Mouse (Mus musculus): ENCODE measurements around the gene Man2a1. TPM values are rescaled to one million over a fixed set of nuclear protein-coding genes. Genes with fewer than 3 reads are reported as not detected.

The Man2a1 gene
- polyA plus RNA-seq, 1 experiment, result 21.3 TPM

DNA sequence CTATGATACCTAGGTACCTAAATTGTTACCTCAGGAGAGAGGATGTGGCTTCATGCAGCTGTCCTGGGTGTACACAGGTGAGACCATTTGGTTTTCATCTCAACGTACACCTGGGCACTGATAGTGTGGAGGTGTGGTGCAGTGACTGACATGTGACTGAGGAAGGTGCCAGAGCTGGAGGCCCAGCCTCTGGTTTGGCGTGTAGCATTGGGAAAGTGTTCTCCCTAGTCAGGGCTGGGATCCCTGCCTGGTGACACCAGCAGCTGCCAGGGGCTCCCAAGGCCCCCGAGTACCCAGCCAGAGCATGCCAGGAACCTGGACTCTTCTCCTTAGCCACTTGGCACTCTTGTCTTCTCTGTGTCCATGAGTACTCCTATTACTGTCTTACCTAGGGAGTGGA, 14.3 kb downstream of the Man2a1 start:
- H3K36me3 ChIP-seq (ENCODE audit: control insufficient read depth, insufficient read depth, low read length), result no peaks in the 10 kb centered on the region; the same call in 1 of the 2 replicates
- no peak overlapping the region for H3K27ac ChIP-seq (ENCODE audit: control insufficient read depth, insufficient read depth, low read length)
- TF ChIP-seq CTCF (IDR thresholded peaks at IDR 0.05; ENCODE audit: borderline replicate concordance, control insufficient read depth, extremely low read depth, insufficient read depth, low read length, poor library complexity) (no peak), POLR2A (IDR thresholded peaks at IDR 0.05; ENCODE audit: control insufficient read depth, extremely low read depth, insufficient read depth, low read length, poor library complexity) (no peak)
- no peaks in the 10 kb centered on the region for H3K27me3 ChIP-seq (ENCODE audit: control insufficient read depth, insufficient read depth, low read length)
- WGBS, result 75% methylated on average over 3 of the region's 3 CpGs
- no peak for DNase-seq
- peaks cover 3% of the 10 kb centered on the region; the same call in 1 of the 2 replicates for H3K4me1 ChIP-seq (replicated peaks; ENCODE audit: control insufficient read depth, insufficient read depth, low read length)
- no peak overlapping the region for H3K4me3 ChIP-seq (ENCODE audit: control insufficient read depth, insufficient read depth, low read length)

GRCm38 (mm10) chr17:64615420-64615819, 14.9 kb downstream of the Man2a1 start:
- no peak for DNase-seq
- Histone ChIP-seq H3K4me3 (ENCODE audit: control insufficient read depth, insufficient read depth, low read length) (no peak overlapping the region), H3K27me3 (ENCODE audit: control insufficient read depth, insufficient read depth, low read length) (no peaks in the 10 kb centered on the region), H3K27ac (ENCODE audit: control insufficient read depth, insufficient read depth, low read length) (no peak overlapping the region), H3K4me1 (replicated peaks; ENCODE audit: control insufficient read depth, insufficient read depth, low read length) (peaks cover 3% of the 10 kb centered on the region; the same call in 1 of the 2 replicates), H3K36me3 (ENCODE audit: control insufficient read depth, insufficient read depth, low read length) (no peaks in the 10 kb centered on the region; the same call in 1 of the 2 replicates)
- TF ChIP-seq POLR2A (IDR thresholded peaks at IDR 0.05; ENCODE audit: control insufficient read depth, extremely low read depth, insufficient read depth, low read length, poor library complexity) (no peak), CTCF (IDR thresholded peaks at IDR 0.05; ENCODE audit: borderline replicate concordance, control insufficient read depth, extremely low read depth, insufficient read depth, low read length, poor library complexity) (no peak)
- 91% methylated on average over 6 of the region's 6 CpGs for WGBS

DNA sequence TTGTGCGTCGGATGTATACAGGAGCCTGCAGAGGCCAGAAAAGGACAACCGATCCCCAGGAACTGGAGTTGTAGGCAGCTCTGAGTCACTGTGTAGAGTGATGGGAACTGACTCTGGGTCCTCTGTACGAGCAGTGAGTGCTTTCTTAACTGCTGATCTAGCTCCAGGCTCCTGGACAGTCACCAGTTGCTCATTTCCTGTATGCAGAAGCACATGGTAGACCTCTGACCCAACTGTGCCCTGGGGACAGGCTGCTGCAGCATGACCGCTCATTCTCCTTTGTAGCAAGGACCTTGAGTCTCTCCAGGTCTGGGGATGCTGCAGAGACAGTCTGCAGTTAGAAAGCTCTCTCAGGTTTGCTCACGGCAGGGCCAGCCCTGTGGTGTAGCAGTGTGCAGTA, 15.7 kb downstream of the Man2a1 start:
- Histone ChIP-seq H3K4me3 (ENCODE audit: control insufficient read depth, insufficient read depth, low read length) (no peak overlapping the region), H3K27me3 (ENCODE audit: control insufficient read depth, insufficient read depth, low read length) (no peaks in the 10 kb centered on the region), H3K27ac (ENCODE audit: control insufficient read depth, insufficient read depth, low read length) (no peak overlapping the region), H3K4me1 (replicated peaks; ENCODE audit: control insufficient read depth, insufficient read depth, low read length) (peaks cover 6% of the 10 kb centered on the region; the same call in 1 of the 2 replicates), H3K36me3 (ENCODE audit: control insufficient read depth, insufficient read depth, low read length) (no peaks in the 10 kb centered on the region; the same call in 1 of the 2 replicates)
- 95% methylated on average over 6 of the region's 6 CpGs for WGBS
- TF ChIP-seq CTCF (IDR thresholded peaks at IDR 0.05; ENCODE audit: borderline replicate concordance, control insufficient read depth, extremely low read depth, insufficient read depth, low read length, poor library complexity), result no peak
- TF ChIP-seq POLR2A (IDR thresholded peaks at IDR 0.05; ENCODE audit: control insufficient read depth, extremely low read depth, insufficient read depth, low read length, poor library complexity), result no peak
- no peak for DNase-seq

GRCm38 (mm10) chr17:64617838-64618237, 17.3 kb downstream of the Man2a1 start:
- DNase-seq, result no peak
- no peak for TF ChIP-seq POLR2A (IDR thresholded peaks at IDR 0.05; ENCODE audit: control insufficient read depth, extremely low read depth, insufficient read depth, low read length, poor library complexity)
- no peak for TF ChIP-seq CTCF (IDR thresholded peaks at IDR 0.05; ENCODE audit: borderline replicate concordance, control insufficient read depth, extremely low read depth, insufficient read depth, low read length, poor library complexity)
- Histone ChIP-seq H3K4me3 (ENCODE audit: control insufficient read depth, insufficient read depth, low read length) (no peak overlapping the region), H3K27me3 (ENCODE audit: control insufficient read depth, insufficient read depth, low read length) (no peaks in the 10 kb centered on the region), H3K4me1 (replicated peaks; ENCODE audit: control insufficient read depth, insufficient read depth, low read length) (peaks cover 15% of the 10 kb centered on the region), H3K36me3 (ENCODE audit: control insufficient read depth, insufficient read depth, low read length) (no peaks in the 10 kb centered on the region), H3K27ac (ENCODE audit: control insufficient read depth, insufficient read depth, low read length) (no peak overlapping the region)
- WGBS, result 82% methylated on average over 4 of the region's 4 CpGs

- H3K36me3 ChIP-seq (ENCODE audit: control insufficient read depth, insufficient read depth, low read length), result no peaks in the 10 kb centered on the region
- H3K4me1 ChIP-seq (replicated peaks; ENCODE audit: control insufficient read depth, insufficient read depth, low read length), result peaks cover 15% of the 10 kb centered on the region
- WGBS, result 96% methylated on average over 4 of the region's 4 CpGs
- H3K27ac ChIP-seq (ENCODE audit: control insufficient read depth, insufficient read depth, low read length), result no peak overlapping the region
- no peak for DNase-seq
- TF ChIP-seq CTCF (IDR thresholded peaks at IDR 0.05; ENCODE audit: borderline replicate concordance, control insufficient read depth, extremely low read depth, insufficient read depth, low read length, poor library complexity) (no peak), POLR2A (IDR thresholded peaks at IDR 0.05; ENCODE audit: control insufficient read depth, extremely low read depth, insufficient read depth, low read length, poor library complexity) (no peak)
- no peak overlapping the region for H3K4me3 ChIP-seq (ENCODE audit: control insufficient read depth, insufficient read depth, low read length)
- no peaks in the 10 kb centered on the region for H3K27me3 ChIP-seq (ENCODE audit: control insufficient read depth, insufficient read depth, low read length)
Measured at GRCm38 (mm10) chr17:64618996-64619395, 18.5 kb downstream of the Man2a1 start.

- Histone ChIP-seq H3K4me1 (replicated peaks; ENCODE audit: control insufficient read depth, insufficient read depth, low read length) (peaks cover 12% of the 10 kb centered on the region), H3K27me3 (ENCODE audit: control insufficient read depth, insufficient read depth, low read length) (no peaks in the 10 kb centered on the region), H3K4me3 (ENCODE audit: control insufficient read depth, insufficient read depth, low read length) (no peak overlapping the region), H3K27ac (ENCODE audit: control insufficient read depth, insufficient read depth, low read length) (no peak overlapping the region), H3K36me3 (ENCODE audit: control insufficient read depth, insufficient read depth, low read length) (peaks cover 4% of the 10 kb centered on the region)
- 92% methylated on average over 9 of the region's 9 CpGs for WGBS
- no peak for DNase-seq
- TF ChIP-seq POLR2A (IDR thresholded peaks at IDR 0.05; ENCODE audit: control insufficient read depth, extremely low read depth, insufficient read depth, low read length, poor library complexity) (no peak), CTCF (IDR thresholded peaks at IDR 0.05; ENCODE audit: borderline replicate concordance, control insufficient read depth, extremely low read depth, insufficient read depth, low read length, poor library complexity) (no peak)
Measured at GRCm38 (mm10) chr17:64620135-64620534, 19.6 kb downstream of the Man2a1 start.

DNA sequence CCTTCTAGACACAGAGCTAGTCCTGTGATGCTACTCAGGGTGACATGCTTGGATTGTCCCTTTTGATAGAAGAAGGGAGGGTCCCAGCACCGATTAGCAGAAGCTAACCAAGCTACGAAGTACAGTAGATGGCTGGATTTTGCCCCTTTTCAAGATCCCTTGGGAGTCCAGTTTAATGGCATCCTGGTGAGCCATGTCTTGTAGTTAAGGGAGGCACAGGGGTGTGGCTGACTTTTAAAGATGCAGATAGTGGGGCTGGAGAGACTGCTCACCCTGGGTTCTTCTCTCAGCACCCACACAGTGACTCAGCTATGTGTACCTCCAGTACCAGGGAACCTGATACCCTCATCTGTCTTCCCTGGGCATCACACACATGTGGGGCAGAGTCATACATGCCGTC, 20.1 kb downstream of the Man2a1 start:
- Histone ChIP-seq H3K27ac (ENCODE audit: control insufficient read depth, insufficient read depth, low read length) (no peak overlapping the region), H3K27me3 (ENCODE audit: control insufficient read depth, insufficient read depth, low read length) (no peaks in the 10 kb centered on the region), H3K36me3 (ENCODE audit: control insufficient read depth, insufficient read depth, low read length) (peaks cover 7% of the 10 kb centered on the region), H3K4me3 (ENCODE audit: control insufficient read depth, insufficient read depth, low read length) (no peak overlapping the region), H3K4me1 (replicated peaks; ENCODE audit: control insufficient read depth, insufficient read depth, low read length) (peaks cover 12% of the 10 kb centered on the region)
- TF ChIP-seq POLR2A (IDR thresholded peaks at IDR 0.05; ENCODE audit: control insufficient read depth, extremely low read depth, insufficient read depth, low read length, poor library complexity) (no peak), CTCF (IDR thresholded peaks at IDR 0.05; ENCODE audit: borderline replicate concordance, control insufficient read depth, extremely low read depth, insufficient read depth, low read length, poor library complexity) (no peak)
- DNase-seq, result no peak
- 93% methylated on average over 3 of the region's 3 CpGs for WGBS
